Mouse (Mus musculus): Measurements from ENCODE around the gene Ednrb. TPM values are rescaled to one million over a fixed set of nuclear protein-coding genes. Genes with fewer than 3 reads are reported as not detected.

The Ednrb gene
- polyA plus RNA-seq, 1 experiment from 2014 or later: 48.9 TPM

DNA sequence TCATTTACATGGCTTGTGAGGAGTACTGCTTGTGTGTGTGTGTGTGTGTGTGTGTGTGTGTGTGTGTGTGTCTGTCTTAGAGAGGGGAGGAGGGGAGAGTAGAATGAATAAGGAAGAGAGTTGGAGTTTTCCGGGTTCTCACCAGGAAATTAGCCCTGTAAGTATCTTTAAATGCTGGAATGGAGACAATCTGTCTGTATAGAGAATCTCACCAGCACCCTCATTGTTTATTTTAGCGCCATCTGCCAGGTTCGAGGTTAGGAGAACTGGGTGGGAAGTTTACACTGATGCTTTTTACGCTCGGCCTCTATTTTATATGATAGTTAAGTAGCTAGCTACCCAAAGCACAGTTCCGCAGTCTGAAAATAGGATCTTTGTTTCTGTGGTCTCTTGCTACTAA, 64.9 kb downstream of the Ednrb start:
- WGBS: 74% methylated on average over 6 of the region's 6 CpGs
- H3K36me3 ChIP-seq: no peaks in the 10 kb centered on the region
- H3K4me3 ChIP-seq: peak overlapping the region; percentile 40; the same call in 1 of the 2 replicates
- DNase-seq (ENCODE audit: low spot score): no peak
- no peaks in the 10 kb centered on the region; the same call in 1 of the 2 replicates for H3K9me3 ChIP-seq (replicated peaks)
- no peaks in the 10 kb centered on the region for H3K27me3 ChIP-seq (ENCODE audit: low read depth, poor library complexity, severe bottlenecking)
- H3K27ac ChIP-seq (replicated peaks): peak overlapping the region; percentile 86
- H3K4me1 ChIP-seq: peaks cover 43% of the 10 kb centered on the region

DNA sequence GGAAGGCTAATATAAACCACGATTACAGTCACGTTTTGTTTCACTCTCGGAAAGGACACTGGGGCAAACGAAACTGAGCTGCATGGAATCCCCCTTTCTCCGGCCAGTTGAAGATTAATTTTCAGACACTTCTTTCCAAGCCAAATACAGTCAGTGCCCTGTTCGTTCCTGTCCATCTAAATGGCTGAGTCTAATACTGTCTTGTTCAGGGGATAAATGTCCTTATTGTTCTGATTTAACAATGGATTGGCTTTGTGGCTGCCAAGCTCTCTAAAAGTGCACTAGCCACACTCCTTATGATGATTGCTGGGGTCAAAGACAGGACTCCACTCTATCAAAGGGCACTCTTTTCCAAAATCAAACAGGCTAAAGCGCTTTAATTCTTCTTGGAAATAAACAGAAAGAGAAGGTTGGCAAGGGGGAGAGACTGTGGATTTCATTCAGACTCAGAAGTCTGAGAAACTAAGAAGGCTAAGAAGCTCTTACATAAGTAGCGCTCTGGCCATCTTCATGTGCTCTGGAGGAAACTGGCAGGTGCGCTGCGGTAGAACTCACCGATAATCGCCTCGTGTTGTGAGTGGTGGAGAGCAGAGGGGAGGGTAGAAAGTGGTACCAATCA, 65.6 kb downstream of the Ednrb start:
- 25% methylated on average over 13 of the region's 13 CpGs for WGBS
- peak; percentile 34 for DNase-seq (ENCODE audit: low spot score)
- H3K4me3 ChIP-seq: peak overlapping the region; percentile 40

DNA sequence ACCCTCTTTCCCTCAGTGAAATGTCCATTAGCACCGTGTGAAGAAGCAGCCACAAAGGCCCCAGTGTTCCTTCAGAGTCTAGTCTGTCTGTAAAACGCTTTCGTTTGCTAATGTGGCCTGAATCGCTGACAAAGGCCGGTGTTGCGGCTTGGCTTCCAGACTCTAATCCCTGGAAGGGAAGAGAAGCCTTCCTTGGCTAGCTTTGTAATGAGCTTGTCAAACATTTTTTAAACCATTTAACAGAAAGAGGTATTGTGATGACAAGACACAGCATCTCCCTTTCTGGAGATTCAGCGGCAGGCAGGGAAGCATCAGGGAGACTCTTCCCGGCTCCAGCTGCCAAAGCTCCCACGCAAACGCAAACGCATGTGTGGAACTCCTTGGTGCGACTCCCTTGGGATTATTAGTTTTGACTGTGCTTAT, 66.2 kb downstream of the Ednrb start:
- WGBS: 4% methylated on average over 12 of the region's 12 CpGs

More for the DNA sequence above, 65.6 kb downstream of the Ednrb start:
- H3K27ac ChIP-seq (replicated peaks): peak overlapping the region; percentile 86
- H3K4me1 ChIP-seq: peaks cover 44% of the 10 kb centered on the region
- no peaks in the 10 kb centered on the region for H3K36me3 ChIP-seq
- no peaks in the 10 kb centered on the region; the same call in 1 of the 2 replicates for H3K9me3 ChIP-seq (replicated peaks)
- no peaks in the 10 kb centered on the region for H3K27me3 ChIP-seq (ENCODE audit: low read depth, poor library complexity, severe bottlenecking)

DNA sequence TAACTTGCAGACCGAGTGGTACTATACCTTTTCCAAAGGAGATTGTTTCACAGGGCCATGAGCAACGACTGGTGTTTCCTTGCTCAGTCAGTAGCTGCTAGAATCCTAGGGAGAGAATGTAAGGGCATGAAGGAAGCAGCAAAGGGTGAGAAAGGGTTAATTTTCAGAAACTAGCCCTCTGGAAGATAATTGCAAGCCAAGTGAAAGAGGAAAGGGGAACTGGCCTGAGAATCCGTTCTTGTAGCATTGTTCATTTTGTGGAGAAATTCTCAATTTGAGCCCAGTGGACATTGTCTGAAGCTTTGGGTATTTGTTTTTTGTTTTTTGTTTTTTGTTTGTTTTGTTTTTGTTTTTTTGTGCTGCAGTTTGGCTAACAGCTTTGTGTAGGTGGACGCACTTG, 66.8 kb downstream of the Ednrb start:
- H3K36me3 ChIP-seq: no peaks in the 10 kb centered on the region
- peak; percentile 28 for DNase-seq (ENCODE audit: low spot score)
- peak overlapping the region; percentile 86 for H3K27ac ChIP-seq (replicated peaks)
- no peaks in the 10 kb centered on the region; the same call in 1 of the 2 replicates for H3K9me3 ChIP-seq (replicated peaks)
- 0 out of 2 replicates have a peak overlapping the region, but pooled peaks have one; percentile 40 for H3K4me3 ChIP-seq
- no peaks in the 10 kb centered on the region for H3K27me3 ChIP-seq (ENCODE audit: low read depth, poor library complexity, severe bottlenecking)
- peaks cover 44% of the 10 kb centered on the region for H3K4me1 ChIP-seq
- 27% methylated on average over 4 of the region's 4 CpGs for WGBS

More for the DNA sequence above, 66.2 kb downstream of the Ednrb start:
- Histone ChIP-seq H3K27ac (replicated peaks) (peak overlapping the region; percentile 86), H3K4me3 (peak overlapping the region; percentile 40), H3K27me3 (ENCODE audit: low read depth, poor library complexity, severe bottlenecking) (no peaks in the 10 kb centered on the region), H3K36me3 (no peaks in the 10 kb centered on the region), H3K4me1 (peaks cover 44% of the 10 kb centered on the region), H3K9me3 (replicated peaks) (no peaks in the 10 kb centered on the region; the same call in 1 of the 2 replicates)
- DNase-seq (ENCODE audit: low spot score): peak; percentile 77

DNA sequence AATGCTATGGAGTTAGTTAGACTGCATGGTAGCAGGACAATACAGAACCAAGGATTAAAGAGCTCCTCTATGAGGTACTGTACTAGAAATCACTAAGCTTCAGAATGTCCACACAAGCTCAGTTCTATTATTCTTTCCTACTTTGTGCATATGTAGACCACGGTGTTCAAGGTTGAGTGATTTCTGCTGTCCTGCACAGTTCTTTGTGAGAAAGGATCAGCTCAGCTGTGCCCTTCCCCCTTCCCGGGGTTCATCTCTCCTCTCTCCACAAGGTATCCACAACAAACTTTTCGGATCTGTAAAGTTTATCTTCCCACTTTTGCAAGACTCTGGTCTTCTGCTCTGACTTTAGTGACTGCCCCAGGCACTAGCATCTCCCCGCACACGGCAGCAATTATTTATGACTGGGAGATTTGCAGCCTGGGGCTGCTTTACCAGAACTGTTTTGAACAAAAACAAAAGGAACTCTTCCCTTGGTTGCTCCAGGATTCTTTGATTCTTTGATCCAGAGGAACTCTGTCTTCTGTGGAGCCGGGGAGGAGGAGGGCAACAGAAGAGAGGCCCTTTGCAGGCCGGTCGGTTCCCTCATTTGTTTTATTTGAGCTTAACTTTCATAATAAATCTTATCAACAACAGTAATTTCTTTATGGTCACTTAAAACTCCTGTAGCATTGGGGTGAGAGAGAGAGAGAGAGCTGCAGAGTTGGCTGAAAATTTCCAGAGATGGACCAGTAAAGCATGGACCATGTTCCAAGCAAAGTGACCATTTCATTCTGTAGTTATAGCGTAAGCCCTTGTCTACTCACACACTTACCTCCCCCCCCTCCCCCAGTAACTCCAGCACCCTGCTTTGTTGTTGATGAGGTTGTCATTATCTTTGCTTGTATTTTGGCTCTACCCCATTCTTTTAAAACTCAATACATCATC, 74.6 kb downstream of the Ednrb start:
- Histone ChIP-seq H3K27ac (replicated peaks) (peak overlapping the region; percentile 83), H3K36me3 (no peaks in the 10 kb centered on the region), H3K9me3 (replicated peaks) (no peaks in the 10 kb centered on the region), H3K4me1 (peaks cover 36% of the 10 kb centered on the region), H3K27me3 (ENCODE audit: low read depth, poor library complexity, severe bottlenecking) (no peaks in the 10 kb centered on the region), H3K4me3 (no peak overlapping the region)
- peak; percentile 22 for DNase-seq (ENCODE audit: low spot score)
- 19% methylated on average over 9 of the region's 9 CpGs for WGBS

DNA sequence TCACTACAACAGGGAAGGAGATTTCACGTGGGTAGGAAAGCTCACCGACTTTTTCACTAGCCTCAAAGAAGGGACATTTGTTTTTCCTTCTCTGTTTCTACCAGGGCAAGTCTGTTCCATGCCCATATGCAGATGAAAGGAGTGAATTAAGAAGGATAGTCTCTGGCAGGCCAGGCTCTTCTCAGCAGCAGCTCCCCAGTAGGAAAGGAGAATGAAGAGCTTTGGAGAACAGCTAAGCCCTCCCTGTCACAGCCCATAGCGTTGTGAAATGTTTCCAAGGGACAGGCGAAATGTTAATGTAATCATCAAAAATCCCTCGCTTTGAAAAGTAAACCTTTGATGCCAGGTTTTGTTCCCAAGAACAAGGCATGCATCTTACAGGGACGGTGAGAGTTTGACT, 76.7 kb downstream of the Ednrb start:
- H3K4me3 ChIP-seq: no peak overlapping the region
- WGBS: 52% methylated on average over 6 of the region's 6 CpGs
- peaks cover 47% of the 10 kb centered on the region for H3K4me1 ChIP-seq
- DNase-seq (ENCODE audit: low spot score): no peak
- peak overlapping the region; percentile 72 for H3K27ac ChIP-seq (replicated peaks)
- H3K36me3 ChIP-seq: no peaks in the 10 kb centered on the region
- no peaks in the 10 kb centered on the region for H3K9me3 ChIP-seq (replicated peaks)
- H3K27me3 ChIP-seq (ENCODE audit: low read depth, poor library complexity, severe bottlenecking): no peaks in the 10 kb centered on the region

Other genes starting within 250 kb of the Ednrb start
- 4.6 and 8.3 TPM in 2 replicates for gene Slain1, start 194.2 kb downstream of the Ednrb start, polyA plus RNA-seq (2016; fragmentation: Nextera tagmentation; extraction: Ambion mirVana)